Mouse (Mus musculus) forebrain, embryonic 11.5 days (tissue): ENCODE results near the gene Hes6. TPM values are rescaled to one million over a fixed set of nuclear protein-coding genes. Genes with fewer than 3 reads are reported as not detected.
A peak's percentile ranks its signal among the peaks of the same experiment; 100 is the strongest.

Source experiments
- ATAC-seq: fragments of 200-750 bp; cut with Nextera tagmentation; replicated peaks from 2 replicates; pipeline ENCODE4 v1.8.0; 2017; ENCODE audit warnings: moderate TSS enrichment; ENCODE audit not compliant: low FRiP score
- DNase-seq: peaks from one replicate; pipeline ENCODE4 v3.0.0-alpha.2; 2017; ENCODE audit warnings: low spot score
- H3K27ac ChIP-seq: fragments of 300-500 bp; sonication (generic); 2 replicates; pipeline ENCODE4 v1.5.1; 2014; ENCODE audit warnings: low read depth, low read length
- H3K27me3 ChIP-seq: fragments of 300-500 bp; sonication (generic); 2 replicates; pipeline ENCODE4 v1.6.1; 2014; ENCODE audit warnings: mild to moderate bottlenecking, low read length, mixed read lengths; ENCODE audit not compliant: control insufficient read depth, insufficient read depth
- H3K36me3 ChIP-seq: fragments of 300-500 bp; sonication (generic); 2 replicates; pipeline ENCODE4 v1.6.1; 2014; ENCODE audit warnings: mild to moderate bottlenecking, low read length, moderate library complexity, mixed read lengths; ENCODE audit not compliant: control insufficient read depth, insufficient read depth
- H3K4me1 ChIP-seq: fragments of 300-500 bp; sonication (generic); replicated peaks from 2 replicates; pipeline ENCODE4 v1.6.1; 2014; ENCODE audit warnings: low read length, mixed read lengths; ENCODE audit not compliant: control insufficient read depth, insufficient read depth
- H3K4me2 ChIP-seq: fragments of 300-500 bp; sonication (generic); 2 replicates; pipeline ENCODE4 v1.6.1; 2014; ENCODE audit warnings: low read depth, mild to moderate bottlenecking, low read length, moderate library complexity, mixed read lengths; ENCODE audit not compliant: severe bottlenecking
- H3K4me3 ChIP-seq: fragments of 300-500 bp; sonication (generic); 2 replicates; pipeline ENCODE4 v1.5.1; 2014; ENCODE audit warnings: low read depth, low read length
- H3K9ac ChIP-seq: fragments of 300-500 bp; sonication (generic); 2 replicates; pipeline ENCODE4 v1.6.1; 2014; ENCODE audit warnings: low read length
- H3K9me3 ChIP-seq: fragments of 300-500 bp; sonication (generic); 2 replicates; pipeline ENCODE4 v1.6.1; 2016; ENCODE audit warnings: low read length, mixed read lengths; ENCODE audit not compliant: control insufficient read depth
- WGBS: fragments of 180-500 bp; shearing (Covaris S2); extraction: QIAGEN DNeasy Blood & Tissue Kit; methylation state at CpG from one replicate; pipeline ENCODE4 v1.1.7; 2014; 5-methylcytosine and 5-hydroxymethylcytosine counted together
- polyA plus RNA-seq: library from polyadenylated mRNA; unstranded; fragments of >200 nt; fragmentation: Nextera tagmentation; extraction: Ambion mirVana; gene quantifications from 2 replicates; pipeline ENCODE4 v1.2.1, GENCODE M21; 2014

The Hes6 gene
- polyA plus RNA-seq, 1 experiment from 2014 or later: 258 TPM

GRCm38 (mm10) chr1:91415311-91415710, 1.5 kb upstream of the Hes6 start:
- Histone ChIP-seq H3K9ac (peak overlapping the region; percentile 86), H3K27ac (peak overlapping the region; percentile 97), H3K36me3 (no peaks in the 10 kb centered on the region), H3K27me3 (no peaks in the 10 kb centered on the region), H3K4me2 (peak overlapping the region; percentile 11; the same call in 1 of the 2 replicates), H3K9me3 (no peaks in the 10 kb centered on the region), H3K4me3 (no peak overlapping the region), H3K4me1 (peaks cover 20% of the 10 kb centered on the region)
- DNase-seq (no peak), ATAC-seq (no peak)
- 67% methylated on average over 5 of the region's 5 CpGs for WGBS

GRCm38 (mm10) chr1:91414903-91415302, 1.1 kb upstream of the Hes6 start:
- peaks cover 20% of the 10 kb centered on the region for H3K4me1 ChIP-seq
- no peaks in the 10 kb centered on the region for H3K9me3 ChIP-seq
- peak overlapping the region; percentile 78; the same call in 1 of the 2 replicates for H3K4me2 ChIP-seq
- no peak for ATAC-seq
- no peak overlapping the region for H3K4me3 ChIP-seq
- peak overlapping the region; percentile 86 for H3K9ac ChIP-seq
- 44% methylated on average over 4 of the region's 4 CpGs for WGBS
- H3K27me3 ChIP-seq: no peaks in the 10 kb centered on the region
- no peaks in the 10 kb centered on the region for H3K36me3 ChIP-seq
- peak overlapping the region; percentile 97 for H3K27ac ChIP-seq
- no peak for DNase-seq

- no peaks in the 10 kb centered on the region for H3K9me3 ChIP-seq
- no peak for ATAC-seq
- peak overlapping the region; percentile 78 for H3K4me2 ChIP-seq
- DNase-seq: no peak
- H3K4me1 ChIP-seq: peaks cover 20% of the 10 kb centered on the region
- no peaks in the 10 kb centered on the region for H3K27me3 ChIP-seq
- peak overlapping the region; percentile 97 for H3K27ac ChIP-seq
- H3K36me3 ChIP-seq: no peaks in the 10 kb centered on the region
- peak overlapping the region; percentile 61 for H3K4me3 ChIP-seq
- under 1% methylated on average over 14 of the region's 14 CpGs for WGBS
- H3K9ac ChIP-seq: peak overlapping the region; percentile 86
These were observed 321 bp downstream of the Hes6 start for GRCm38 (mm10) chr1:91413536-91413897.

- Histone ChIP-seq H3K27ac (peak overlapping the region; percentile 97), H3K4me1 (peaks cover 20% of the 10 kb centered on the region), H3K4me3 (peak overlapping the region; percentile 61), H3K27me3 (no peaks in the 10 kb centered on the region), H3K9ac (peak overlapping the region; percentile 86), H3K36me3 (no peaks in the 10 kb centered on the region), H3K4me2 (peak overlapping the region; percentile 78), H3K9me3 (no peaks in the 10 kb centered on the region)
- peak; percentile 98 for DNase-seq
- peak; percentile 90 for ATAC-seq
- WGBS: under 1% methylated on average over 34 of the region's 34 CpGs
These were observed 770 bp downstream of the Hes6 start for GRCm38 (mm10) chr1:91413030-91413506.

GRCm38 (mm10) chr1:91412286-91413029, 1.4 kb downstream of the Hes6 start:
- Histone ChIP-seq H3K9ac (peak overlapping the region; percentile 86), H3K4me1 (peaks cover 20% of the 10 kb centered on the region), H3K36me3 (no peaks in the 10 kb centered on the region), H3K9me3 (no peaks in the 10 kb centered on the region), H3K4me3 (peak overlapping the region; percentile 61), H3K4me2 (peak overlapping the region; percentile 78), H3K27ac (peak overlapping the region; percentile 97), H3K27me3 (no peaks in the 10 kb centered on the region)
- 3% methylated on average over 60 of the region's 65 CpGs for WGBS
- peak; percentile 21 for ATAC-seq
- no peak for DNase-seq

- Histone ChIP-seq H3K9ac (peak overlapping the region; percentile 86), H3K27ac (no peak overlapping the region), H3K9me3 (no peaks in the 10 kb centered on the region), H3K36me3 (no peaks in the 10 kb centered on the region), H3K27me3 (no peaks in the 10 kb centered on the region), H3K4me2 (peak overlapping the region; percentile 78), H3K4me3 (peak overlapping the region; percentile 61), H3K4me1 (peaks cover 20% of the 10 kb centered on the region)
- 48% methylated on average over 8 of the region's 8 CpGs for WGBS
- ATAC-seq (no peak), DNase-seq (peak; percentile 54)
These were observed 2.1 kb downstream of the Hes6 start for GRCm38 (mm10) chr1:91411631-91412285.

GRCm38 (mm10) chr1:91407819-91408218, 6.0 kb downstream of the Hes6 start:
- no peaks in the 10 kb centered on the region; the same call in 1 of the 2 replicates for H3K27me3 ChIP-seq
- ATAC-seq (no peak), DNase-seq (no peak)

GRCm38 (mm10) chr1:91405406-91406169, 8.2 kb downstream of the Hes6 start:
- Histone ChIP-seq H3K36me3 (no peaks in the 10 kb centered on the region), H3K27me3 (no peaks in the 10 kb centered on the region; the same call in 1 of the 2 replicates), H3K4me3 (no peak overlapping the region), H3K4me2 (no peak overlapping the region), H3K9me3 (no peaks in the 10 kb centered on the region), H3K4me1 (no peaks in the 10 kb centered on the region), H3K9ac (no peak overlapping the region), H3K27ac (no peak overlapping the region)
- WGBS: 62% methylated on average over 23 of the region's 23 CpGs
- no peak for ATAC-seq
- DNase-seq: no peak

More at GRCm38 (mm10) chr1:91407819-91408218, 6.0 kb downstream of the Hes6 start:
- Histone ChIP-seq H3K4me3 (no peak overlapping the region), H3K9me3 (no peaks in the 10 kb centered on the region), H3K36me3 (no peaks in the 10 kb centered on the region), H3K27ac (no peak overlapping the region), H3K9ac (no peak overlapping the region), H3K4me1 (peaks cover 5% of the 10 kb centered on the region), H3K4me2 (no peak overlapping the region)
- 80% methylated on average over 4 of the region's 4 CpGs for WGBS
